Mouse (Mus musculus) embryo, embryonic 10 days (tissue): ENCODE data around the gene St7.

Source experiments
- DNase-seq: peaks from one replicate; pipeline ENCODE4 v3.0.0-alpha.2; 2015; ENCODE audit warnings: low spot score

Gene St7

DNA sequence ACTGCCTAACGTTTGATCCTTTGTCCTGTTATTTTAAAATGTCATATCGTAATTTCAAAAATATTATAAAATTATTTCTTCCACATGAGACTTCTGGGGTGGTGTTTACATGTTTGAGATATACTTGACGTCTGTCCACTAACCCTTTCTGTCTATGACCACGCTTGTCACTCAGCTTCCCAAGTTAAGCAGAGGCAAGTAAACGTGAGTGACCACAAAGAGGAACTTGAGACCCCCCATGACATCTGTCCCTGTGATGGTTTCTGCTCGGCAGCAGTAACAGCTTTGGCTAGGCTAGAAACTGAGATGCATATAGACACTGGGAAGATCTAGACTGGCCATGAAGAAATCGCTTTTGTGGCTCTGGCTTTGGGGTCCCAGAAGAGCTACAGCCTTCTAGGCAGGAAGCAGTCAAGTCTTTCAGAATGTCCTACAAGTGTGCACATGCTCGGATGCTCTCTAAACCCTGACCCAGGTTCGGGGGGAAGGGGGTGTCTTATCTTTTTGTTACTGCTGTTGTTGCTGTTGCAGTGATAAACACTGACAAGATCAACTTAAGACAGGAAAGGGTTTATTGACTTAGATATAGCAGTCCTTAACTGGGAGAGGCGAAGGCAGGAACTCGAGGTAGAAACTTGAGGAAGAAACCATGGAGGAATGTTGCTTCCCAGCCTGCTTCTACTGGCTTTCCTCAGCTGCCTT is 254.5 kb downstream of the St7 start:
- no peak for DNase-seq

DNA sequence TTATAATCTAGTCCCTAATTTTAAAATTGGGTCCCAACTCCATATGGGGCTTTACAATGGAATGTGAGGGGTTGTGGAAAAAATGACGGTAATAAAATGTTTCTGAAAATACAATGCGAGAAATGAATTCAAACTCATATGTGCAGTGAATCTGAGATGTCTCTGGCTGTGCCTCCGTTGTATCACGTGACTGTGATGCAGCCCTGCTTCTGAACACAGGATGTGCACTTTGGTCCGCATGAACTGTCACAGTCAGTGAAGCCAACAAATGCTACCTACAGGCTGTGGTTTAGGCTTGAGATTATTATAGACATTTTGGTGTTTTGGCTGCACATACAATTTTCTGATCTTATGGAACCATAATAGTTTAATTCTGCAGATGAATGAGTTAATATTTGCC is 256.4 kb downstream of the St7 start:
- no peak for DNase-seq

DNA sequence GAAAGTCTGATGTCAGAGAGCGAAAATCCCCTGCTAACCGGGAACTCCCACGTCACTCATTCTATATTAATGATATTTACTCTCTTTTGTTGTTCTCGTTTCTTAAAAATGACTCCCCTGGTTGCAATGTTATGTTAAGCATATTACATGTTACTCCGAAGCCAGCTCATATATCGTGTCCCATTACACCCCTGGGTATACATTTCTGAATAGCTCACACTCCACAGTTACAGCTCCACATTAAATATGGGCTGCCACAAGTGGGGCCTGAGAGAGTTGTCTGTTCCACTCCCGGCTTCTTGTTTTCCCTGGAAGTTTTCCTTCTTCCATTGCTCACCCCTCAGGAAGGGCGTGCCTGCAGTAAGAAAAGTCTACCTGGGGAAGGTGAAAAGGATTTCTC is 259.0 kb downstream of the St7 start:
- no peak for DNase-seq

DNA sequence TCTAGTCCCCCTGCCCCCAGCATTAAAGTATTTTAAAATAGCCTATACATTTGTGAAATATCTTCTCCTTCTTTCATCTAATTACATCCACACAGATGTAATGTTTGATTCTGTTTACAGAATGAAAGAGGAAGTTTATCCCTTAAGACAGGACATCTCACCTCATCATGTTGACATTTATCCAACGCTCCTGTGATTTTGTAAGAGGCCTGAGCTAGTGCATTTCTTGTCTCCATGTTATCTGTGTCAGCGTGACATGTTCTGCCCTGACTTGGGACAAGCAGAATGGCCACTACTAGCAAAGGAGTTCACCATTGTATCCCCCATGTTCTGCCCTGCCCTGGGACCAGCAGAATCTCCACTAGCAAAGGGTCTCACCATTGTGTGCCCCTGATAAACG is 270.7 kb downstream of the St7 start:
- no peak for DNase-seq

DNA sequence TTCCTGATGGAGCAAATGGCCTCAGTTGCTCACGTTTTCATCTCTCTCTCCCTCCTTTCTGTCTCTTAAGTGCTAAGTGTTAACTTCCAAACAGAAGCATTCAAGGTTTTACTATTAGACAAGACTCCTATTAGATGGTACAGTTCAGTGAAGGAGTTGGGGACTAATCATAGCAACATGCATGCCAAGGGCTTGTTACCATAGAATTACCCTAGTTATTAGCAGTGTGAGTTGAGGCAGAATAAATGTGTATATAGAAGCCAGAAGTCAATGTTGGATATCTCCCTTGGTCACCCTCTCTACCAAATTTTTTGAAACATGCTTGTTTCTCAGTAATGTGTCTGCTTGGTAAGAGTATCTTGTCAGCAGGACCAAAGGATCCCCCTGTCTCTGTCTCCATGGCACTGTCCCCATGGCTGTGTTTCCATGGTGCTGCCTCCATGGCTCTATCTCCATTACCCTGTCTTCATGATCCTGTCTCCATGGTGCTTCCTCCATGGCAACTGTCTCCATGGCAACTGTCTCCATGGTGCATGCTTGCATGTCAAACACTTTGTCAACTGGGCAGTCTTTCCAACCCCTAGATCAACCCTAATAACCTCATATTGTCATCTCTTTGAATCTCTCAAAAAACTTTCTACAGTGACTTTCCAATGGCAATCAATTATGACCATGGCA is 275.9 kb downstream of the St7 start:
- peak; percentile 85 for DNase-seq

DNA sequence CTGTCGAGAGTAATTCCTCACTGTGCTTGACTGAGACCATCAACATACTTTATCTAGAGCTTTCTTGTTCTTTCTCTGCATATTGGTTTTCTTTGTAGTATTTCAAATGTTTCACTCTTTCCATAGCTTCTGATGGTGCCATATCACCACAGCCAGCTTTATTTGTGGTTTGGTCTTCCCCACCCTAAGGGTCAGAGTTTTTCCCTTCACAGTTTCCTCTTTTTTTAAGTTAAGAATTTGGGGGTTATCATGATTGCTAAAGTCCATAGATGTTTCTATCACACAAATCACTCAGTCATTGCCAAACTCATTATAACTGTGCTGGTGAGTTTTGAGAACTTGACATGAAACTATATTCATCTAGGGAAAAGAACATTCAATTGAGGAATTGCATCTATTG is 277.1 kb downstream of the St7 start:
- no peak for DNase-seq

DNA sequence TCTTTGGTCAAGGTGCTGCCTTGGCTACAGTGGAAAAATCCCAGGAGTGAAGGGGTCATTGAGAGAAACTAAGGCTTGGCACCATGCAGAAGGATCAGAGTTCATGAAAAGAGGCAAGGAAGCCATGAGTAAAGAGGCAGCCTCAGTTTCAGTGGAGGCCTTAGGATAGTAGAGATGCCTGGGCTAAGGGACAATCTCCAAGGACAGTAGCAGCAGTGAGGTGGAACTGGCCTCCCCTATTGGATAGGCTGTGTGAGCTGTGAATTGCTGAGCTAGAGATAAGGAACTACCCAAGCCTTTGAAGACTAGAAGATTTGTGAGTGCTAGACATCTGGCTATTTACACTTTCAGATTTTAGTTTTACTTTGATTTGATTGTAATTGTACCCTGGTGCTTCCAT is 278.7 kb downstream of the St7 start:
- no peak for DNase-seq

DNA sequence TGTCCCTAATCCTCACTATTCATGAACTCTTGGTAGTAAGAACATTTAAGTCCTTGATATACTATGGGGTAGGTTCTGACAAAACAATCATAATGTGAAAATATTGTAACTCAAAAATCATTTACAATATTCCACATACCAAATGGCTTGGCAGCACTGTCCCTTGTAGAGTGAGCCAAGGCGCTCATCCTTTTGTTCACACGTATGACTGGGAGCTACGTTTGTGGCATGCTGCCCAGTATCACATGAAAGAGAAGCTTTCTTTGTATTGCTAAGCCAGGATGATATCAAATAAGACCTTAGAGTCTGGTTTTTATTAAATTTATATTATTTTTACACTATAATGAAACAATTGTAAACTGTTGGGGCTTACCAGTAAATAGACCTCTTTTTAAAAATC is 281.7 kb downstream of the St7 start:
- DNase-seq = no peak

DNA sequence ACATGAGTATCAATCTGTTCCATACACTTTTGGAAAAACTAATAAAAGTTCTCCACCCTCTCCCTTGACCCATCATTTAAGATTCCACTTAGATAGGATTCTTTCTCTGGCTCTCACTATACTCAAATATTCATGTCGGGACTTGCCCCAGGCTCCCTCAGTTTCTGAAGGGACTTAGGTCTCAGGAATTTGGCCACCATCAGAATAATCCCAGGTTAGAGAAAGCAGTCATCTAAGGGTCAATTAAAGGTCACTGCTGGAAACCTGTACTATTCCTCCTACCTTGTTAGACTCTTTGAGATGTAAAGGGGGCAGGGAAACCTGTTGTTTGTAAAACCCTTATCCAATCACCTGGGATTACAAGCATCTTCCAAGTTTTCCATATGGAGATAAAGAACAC is 284.4 kb downstream of the St7 start:
- no peak for DNase-seq

DNA sequence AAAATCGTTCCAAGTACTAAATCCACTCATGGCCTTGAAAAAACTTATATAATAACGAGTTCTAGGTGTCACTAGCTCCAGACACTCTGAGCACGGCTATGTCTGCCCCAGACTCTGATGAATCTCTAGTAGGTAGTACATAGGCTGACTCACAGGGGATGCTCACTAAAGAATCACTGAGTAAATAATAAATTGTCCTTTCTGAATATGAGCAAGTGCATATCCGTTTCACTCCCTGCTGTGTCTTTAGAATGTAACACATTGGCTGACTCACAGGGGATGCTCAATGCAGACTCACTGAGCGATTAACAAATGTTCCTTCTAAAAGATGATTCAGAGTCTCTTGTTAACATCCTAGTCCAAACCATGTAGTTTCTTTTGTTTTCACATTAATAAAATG is 285.6 kb downstream of the St7 start:
- no peak for DNase-seq

DNA sequence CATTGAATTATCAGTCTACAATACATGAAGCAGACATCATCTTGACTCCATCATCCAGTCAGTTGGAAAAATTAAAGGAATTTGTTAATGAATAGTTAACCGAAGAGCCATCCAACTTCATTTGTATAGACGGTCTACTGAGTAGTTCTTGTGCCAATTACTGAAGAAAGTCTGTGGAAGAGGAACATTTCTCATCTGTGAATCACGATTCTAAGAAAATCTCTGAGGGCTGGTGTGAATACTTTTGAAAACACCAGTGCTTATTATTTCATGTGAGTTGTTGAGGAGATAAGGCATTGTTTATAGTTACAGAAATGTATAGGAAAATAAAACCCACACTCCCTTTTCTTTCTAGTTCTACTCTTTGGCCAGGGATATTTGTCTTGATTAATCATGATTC is 286.1 kb downstream of the St7 start:
- no peak for DNase-seq

DNA sequence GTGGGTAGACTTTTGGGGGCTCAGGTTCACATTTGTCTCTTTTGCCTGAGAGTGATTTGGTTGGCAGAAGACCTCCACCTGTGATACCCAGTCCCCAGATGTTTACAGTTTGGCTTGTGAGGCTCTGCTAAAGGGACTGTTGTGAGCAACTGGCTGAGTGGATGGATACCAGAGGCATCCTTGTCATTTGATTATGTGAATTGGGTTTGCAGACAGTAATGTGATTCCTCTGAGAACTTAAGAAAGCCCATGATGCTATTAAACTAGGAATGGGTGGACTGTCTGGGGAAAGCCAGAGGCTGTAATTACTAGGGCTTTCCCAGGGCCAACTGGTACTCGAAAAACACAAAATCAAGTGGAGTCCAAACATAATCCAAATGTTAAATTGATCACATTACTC is 286.6 kb downstream of the St7 start:
- no peak for DNase-seq

DNA sequence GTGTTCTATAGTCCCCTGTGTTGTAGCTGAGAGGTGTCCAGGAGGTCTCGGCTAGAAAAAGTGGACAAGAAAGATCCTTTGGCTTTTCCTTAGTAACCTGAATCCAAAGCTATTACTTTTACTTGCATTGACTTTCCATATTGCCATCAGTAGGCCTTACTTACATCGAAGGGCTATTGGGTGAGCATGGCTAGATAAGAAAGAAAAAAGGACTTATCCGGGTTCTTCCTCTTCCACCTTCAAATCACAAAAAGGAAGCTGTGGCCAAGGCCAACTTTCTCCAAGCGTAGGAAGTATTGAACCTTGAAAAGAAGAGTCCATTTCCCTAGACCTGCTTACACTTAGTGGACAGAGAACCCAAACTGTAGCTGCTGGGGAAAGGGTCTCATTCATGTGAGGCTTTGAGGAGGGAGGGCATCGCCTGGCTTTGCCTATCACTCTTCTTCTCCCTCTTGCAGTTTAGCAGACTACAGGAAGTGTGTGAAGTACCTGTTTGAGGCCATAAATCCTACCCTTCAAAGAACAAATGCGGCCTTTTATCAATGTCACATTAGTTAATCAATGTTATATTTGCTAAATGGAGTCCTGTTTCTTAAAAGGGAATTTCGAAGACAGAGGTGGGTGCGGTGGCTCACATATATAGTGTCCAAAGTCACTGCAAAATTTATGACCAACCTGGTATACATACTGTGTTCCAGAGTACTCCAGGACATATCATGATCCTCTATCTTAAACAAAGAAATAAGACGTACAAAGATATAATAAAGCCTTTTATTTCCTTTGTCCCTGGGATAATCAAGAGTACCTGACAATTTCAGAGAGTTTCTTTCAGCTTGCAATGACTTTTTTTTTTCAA is 297.7 kb downstream of the St7 start:
- no peak for DNase-seq

DNA sequence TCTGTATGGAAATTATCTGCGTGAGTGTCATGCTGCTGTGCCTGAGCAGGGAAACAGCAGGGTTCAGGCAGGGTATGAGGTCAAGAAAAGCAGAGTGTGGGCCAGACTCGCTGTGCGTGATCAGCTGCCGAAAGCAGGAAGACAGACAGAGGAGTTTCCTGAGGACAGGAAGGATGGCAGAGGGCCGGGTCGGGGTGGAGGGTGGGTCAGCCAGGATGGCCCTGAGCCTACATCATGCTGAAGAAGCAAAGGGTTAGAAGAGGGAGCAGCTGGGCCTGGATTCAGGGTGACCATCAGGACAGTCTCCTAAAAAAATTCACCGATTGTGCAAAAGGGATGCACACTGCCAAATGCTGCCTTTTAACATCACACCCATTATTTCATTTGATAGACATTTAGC is 298.9 kb downstream of the St7 start:
- DNase-seq = no peak
